Mouse (Mus musculus): Measurements from ENCODE around the gene Hipk2. TPM values are rescaled to one million over a fixed set of nuclear protein-coding genes. Genes with fewer than 3 reads are reported as not detected.

Hipk2 gene
- total and polyA plus RNA-seq, 3 experiments: 3.9 to 85.1 (median 14.1) TPM

GRCm38 (mm10) chr6:38725515-38725914 is 150.4 kb downstream of the Hipk2 start:
- no peak for DNase-seq (ENCODE audit: low read depth, low spot score)
- Histone ChIP-seq H3K9me3 (replicated peaks; ENCODE audit: insufficient read depth, low read length) (no peaks in the 10 kb centered on the region), H3K79me2 (ENCODE audit: control insufficient read depth, insufficient read depth, low read length, poor library complexity) (no peaks in the 10 kb centered on the region), H3K4me3 (ENCODE audit: control insufficient read depth in 1 of 2, insufficient read depth in 1 of 2, low read depth in 2 of 2, low read length in 2 of 2) (no peak overlapping the region), H3K27ac (ENCODE audit: control insufficient read depth, low read depth, low read length) (no peak overlapping the region), H3K27me3 (ENCODE audit: control insufficient read depth in 1 of 2, insufficient read depth in 2 of 2, low read length in 2 of 2) (no peaks in the 10 kb centered on the region), H3K9ac (ENCODE audit: control insufficient read depth, low read depth, low read length, poor library complexity, severe bottlenecking) (no peak overlapping the region), H3K36me3 (ENCODE audit: control insufficient read depth in 1 of 2, insufficient read depth in 2 of 2, low read length in 2 of 2) (no peaks in the 10 kb centered on the region), H3K4me1 (ENCODE audit: control insufficient read depth in 1 of 2, insufficient read depth in 2 of 2, low read length in 2 of 2) (no peaks in the 10 kb centered on the region)
- TF ChIP-seq MYC (IDR thresholded peaks at IDR 0.05; ENCODE audit: low read depth, low read length) (no peak), ZKSCAN1 (IDR thresholded peaks at IDR 0.05; ENCODE audit: low read depth, low read length) (no peak), NELFE (IDR thresholded peaks at IDR 0.05; ENCODE audit: low read depth, low read length) (no peak), MYB (IDR thresholded peaks at IDR 0.05; ENCODE audit: low read depth, low read length) (no peak), MAZ (IDR thresholded peaks at IDR 0.05; ENCODE audit: low read depth, low read length) (no peak), USF2 (IDR thresholded peaks at IDR 0.05; ENCODE audit: borderline replicate concordance in 1 of 2, insufficient read depth in 1 of 2, low read depth in 1 of 2, low read length in 2 of 2) (no peak), E2F4 (IDR thresholded peaks at IDR 0.05; ENCODE audit: borderline replicate concordance, low read depth, low read length) (no peak), MEF2A (IDR thresholded peaks at IDR 0.05; ENCODE audit: extremely low read depth, insufficient replicate concordance, low read depth, low read length, poor library complexity, severe bottlenecking) (no peak), SIN3A (IDR thresholded peaks at IDR 0.05; ENCODE audit: low read length) (no peak), JUND (IDR thresholded peaks at IDR 0.05; ENCODE audit: low read depth, low read length) (no peak), KAT2A (conservative IDR thresholded peaks at IDR 0.05; ENCODE audit: low read depth, low read length) (no peak), POLR2A (IDR thresholded peaks at IDR 0.05; ENCODE audit: control insufficient read depth in 1 of 2, insufficient read depth in 1 of 2, low read depth in 1 of 2, low read length in 2 of 2, poor library complexity in 1 of 2) (no peak), RCOR1 (IDR thresholded peaks at IDR 0.05; ENCODE audit: low read depth, low read length) (no peak), UBTF (IDR thresholded peaks at IDR 0.05; ENCODE audit: borderline replicate concordance, insufficient read depth, low read depth, low read length) (no peak), HCFC1 (IDR thresholded peaks at IDR 0.05; ENCODE audit: low read depth, low read length) (no peak), GABPA (IDR thresholded peaks at IDR 0.05; ENCODE audit: low read depth, low read length) (no peak), EP300 (IDR thresholded peaks at IDR 0.05; ENCODE audit: low read depth in 1 of 2, low read length in 2 of 2) (no peak), MAX (IDR thresholded peaks at IDR 0.05; ENCODE audit: low read length) (no peak), ZMIZ1 (IDR thresholded peaks at IDR 0.05; ENCODE audit: low read depth, low read length) (no peak)

GRCm38 (mm10) chr6:38721361-38721760 is 154.6 kb downstream of the Hipk2 start:
- Histone ChIP-seq H3K27me3 (ENCODE audit: control insufficient read depth in 1 of 2, insufficient read depth in 2 of 2, low read length in 2 of 2) (no peaks in the 10 kb centered on the region), H3K36me3 (ENCODE audit: control insufficient read depth in 1 of 2, insufficient read depth in 2 of 2, low read length in 2 of 2) (no peaks in the 10 kb centered on the region; a peak in 1 of 4 replicates)

More at GRCm38 (mm10) chr6:38721361-38721760, 154.6 kb downstream of the Hipk2 start:
- Histone ChIP-seq H3K4me1 (ENCODE audit: control insufficient read depth in 1 of 2, insufficient read depth in 2 of 2, low read length in 2 of 2) (no peaks in the 10 kb centered on the region), H3K27ac (ENCODE audit: control insufficient read depth, low read depth, low read length) (no peak overlapping the region), H3K9me3 (replicated peaks; ENCODE audit: insufficient read depth, low read length) (no peaks in the 10 kb centered on the region), H3K79me2 (ENCODE audit: control insufficient read depth, insufficient read depth, low read length, poor library complexity) (no peaks in the 10 kb centered on the region), H3K9ac (ENCODE audit: control insufficient read depth, low read depth, low read length, poor library complexity, severe bottlenecking) (no peak overlapping the region), H3K4me3 (ENCODE audit: control insufficient read depth in 1 of 2, insufficient read depth in 1 of 2, low read depth in 2 of 2, low read length in 2 of 2) (no peak overlapping the region)
- no peak for DNase-seq (ENCODE audit: low read depth, low spot score)
- no peak for TF ChIP-seq E2F4 (IDR thresholded peaks at IDR 0.05; ENCODE audit: borderline replicate concordance, low read depth, low read length)
- no peak for TF ChIP-seq HCFC1 (IDR thresholded peaks at IDR 0.05; ENCODE audit: low read depth, low read length)
- TF ChIP-seq CHD2 (IDR thresholded peaks at IDR 0.05; ENCODE audit: low read length): no peak
- TF ChIP-seq POLR2AphosphoS2 (IDR thresholded peaks at IDR 0.05; ENCODE audit: low read length): no peak
